Mouse (Mus musculus): ENCODE data around the gene Cln3. TPM values are rescaled to one million over a fixed set of nuclear protein-coding genes. Genes with fewer than 3 reads are reported as not detected.

Gene Cln3
- polyA plus RNA-seq, 1 experiment from 2014 or later = 26.6 TPM

- WGBS = 100% methylated on average over 1 of the region's 1 CpGs
These were observed 37.8 kb upstream of the Cln3 start for GRCm38 (mm10) chr7:126623381-126623780.

GRCm38 (mm10) chr7:126621452-126622359 lies 36.1 kb upstream of the Cln3 start:
- Histone ChIP-seq H3K4me1 (ENCODE audit: control insufficient read depth, insufficient read depth, low read length) (no peaks in the 10 kb centered on the region), H3K36me3 (ENCODE audit: control insufficient read depth, insufficient read depth, low read length) (no peaks in the 10 kb centered on the region), H3K27me3 (ENCODE audit: control insufficient read depth, insufficient read depth, low read length) (no peaks in the 10 kb centered on the region), H3K9me3 (ENCODE audit: control insufficient read depth, low read length) (no peaks in the 10 kb centered on the region), H3K9ac (replicated peaks; ENCODE audit: low read depth, low read length) (no peak overlapping the region), H3K4me3 (ENCODE audit: low read depth, low read length) (no peak overlapping the region), H3K27ac (ENCODE audit: low read depth, low read length) (no peak overlapping the region), H3K4me2 (ENCODE audit: low read depth, low read length) (no peak overlapping the region)
- no peak for ATAC-seq (ENCODE audit: low read depth)
- 84% methylated on average over 9 of the region's 9 CpGs for WGBS

More at GRCm38 (mm10) chr7:126623381-126623780, 37.8 kb upstream of the Cln3 start:
- no peak for ATAC-seq (ENCODE audit: low read depth)
- Histone ChIP-seq H3K4me3 (ENCODE audit: low read depth, low read length) (no peak overlapping the region), H3K4me2 (ENCODE audit: low read depth, low read length) (no peak overlapping the region), H3K27ac (ENCODE audit: low read depth, low read length) (no peak overlapping the region), H3K9me3 (ENCODE audit: control insufficient read depth, low read length) (no peaks in the 10 kb centered on the region), H3K36me3 (ENCODE audit: control insufficient read depth, insufficient read depth, low read length) (no peaks in the 10 kb centered on the region), H3K9ac (replicated peaks; ENCODE audit: low read depth, low read length) (no peak overlapping the region), H3K4me1 (ENCODE audit: control insufficient read depth, insufficient read depth, low read length) (no peaks in the 10 kb centered on the region), H3K27me3 (ENCODE audit: control insufficient read depth, insufficient read depth, low read length) (no peaks in the 10 kb centered on the region)

- Histone ChIP-seq H3K9ac (replicated peaks; ENCODE audit: low read depth, low read length) (no peak overlapping the region), H3K36me3 (ENCODE audit: control insufficient read depth, insufficient read depth, low read length) (no peaks in the 10 kb centered on the region), H3K4me3 (ENCODE audit: low read depth, low read length) (no peak overlapping the region), H3K4me2 (ENCODE audit: low read depth, low read length) (no peak overlapping the region), H3K4me1 (ENCODE audit: control insufficient read depth, insufficient read depth, low read length) (no peaks in the 10 kb centered on the region), H3K27me3 (ENCODE audit: control insufficient read depth, insufficient read depth, low read length) (no peaks in the 10 kb centered on the region), H3K9me3 (ENCODE audit: control insufficient read depth, low read length) (no peaks in the 10 kb centered on the region), H3K27ac (ENCODE audit: low read depth, low read length) (no peak overlapping the region)
- 81% methylated on average over 10 of the region's 10 CpGs for WGBS
- ATAC-seq (ENCODE audit: low read depth) = no peak
These were observed 34.1 kb upstream of the Cln3 start for GRCm38 (mm10) chr7:126619559-126620275.

GRCm38 (mm10) chr7:126616707-126617106 lies 31.1 kb upstream of the Cln3 start:
- no peak for ATAC-seq (ENCODE audit: low read depth)
- Histone ChIP-seq H3K27ac (ENCODE audit: low read depth, low read length) (no peak overlapping the region), H3K4me2 (ENCODE audit: low read depth, low read length) (no peak overlapping the region), H3K27me3 (ENCODE audit: control insufficient read depth, insufficient read depth, low read length) (no peaks in the 10 kb centered on the region), H3K9me3 (ENCODE audit: control insufficient read depth, low read length) (no peaks in the 10 kb centered on the region), H3K4me3 (ENCODE audit: low read depth, low read length) (no peak overlapping the region), H3K9ac (replicated peaks; ENCODE audit: low read depth, low read length) (no peak overlapping the region), H3K4me1 (ENCODE audit: control insufficient read depth, insufficient read depth, low read length) (no peaks in the 10 kb centered on the region), H3K36me3 (ENCODE audit: control insufficient read depth, insufficient read depth, low read length) (no peaks in the 10 kb centered on the region)
- 73% methylated on average over 3 of the region's 3 CpGs for WGBS

- no peak for ATAC-seq (ENCODE audit: low read depth)
- no peak overlapping the region for H3K4me2 ChIP-seq (ENCODE audit: low read depth, low read length)
These were observed 27.1 kb upstream of the Cln3 start for GRCm38 (mm10) chr7:126612736-126613135.

GRCm38 (mm10) chr7:126607796-126608195 lies 22.2 kb upstream of the Cln3 start:
- H3K9ac ChIP-seq (replicated peaks; ENCODE audit: low read depth, low read length) = no peak overlapping the region
- H3K36me3 ChIP-seq (ENCODE audit: control insufficient read depth, insufficient read depth, low read length) = no peaks in the 10 kb centered on the region
- H3K9me3 ChIP-seq (ENCODE audit: control insufficient read depth, low read length) = no peaks in the 10 kb centered on the region
- no peak overlapping the region for H3K4me2 ChIP-seq (ENCODE audit: low read depth, low read length)
- no peak overlapping the region for H3K27ac ChIP-seq (ENCODE audit: low read depth, low read length)
- WGBS = 85% methylated on average over 5 of the region's 5 CpGs
- H3K27me3 ChIP-seq (ENCODE audit: control insufficient read depth, insufficient read depth, low read length) = no peaks in the 10 kb centered on the region
- H3K4me1 ChIP-seq (ENCODE audit: control insufficient read depth, insufficient read depth, low read length) = no peaks in the 10 kb centered on the region
- ATAC-seq (ENCODE audit: low read depth) = no peak
- H3K4me3 ChIP-seq (ENCODE audit: low read depth, low read length) = no peak overlapping the region

More at GRCm38 (mm10) chr7:126612736-126613135, 27.1 kb upstream of the Cln3 start:
- no peaks in the 10 kb centered on the region for H3K9me3 ChIP-seq (ENCODE audit: control insufficient read depth, low read length)
- H3K9ac ChIP-seq (replicated peaks; ENCODE audit: low read depth, low read length) = no peak overlapping the region
- H3K36me3 ChIP-seq (ENCODE audit: control insufficient read depth, insufficient read depth, low read length) = no peaks in the 10 kb centered on the region
- 76% methylated on average over 3 of the region's 3 CpGs for WGBS
- no peak overlapping the region for H3K4me3 ChIP-seq (ENCODE audit: low read depth, low read length)
- no peaks in the 10 kb centered on the region for H3K27me3 ChIP-seq (ENCODE audit: control insufficient read depth, insufficient read depth, low read length)
- H3K27ac ChIP-seq (ENCODE audit: low read depth, low read length) = no peak overlapping the region
- H3K4me1 ChIP-seq (ENCODE audit: control insufficient read depth, insufficient read depth, low read length) = no peaks in the 10 kb centered on the region

GRCm38 (mm10) chr7:126607064-126607463 lies 21.4 kb upstream of the Cln3 start:
- H3K27me3 ChIP-seq (ENCODE audit: control insufficient read depth, insufficient read depth, low read length) = no peaks in the 10 kb centered on the region
- 80% methylated on average over 3 of the region's 3 CpGs for WGBS
- H3K4me1 ChIP-seq (ENCODE audit: control insufficient read depth, insufficient read depth, low read length) = no peaks in the 10 kb centered on the region
- H3K4me3 ChIP-seq (ENCODE audit: low read depth, low read length) = no peak overlapping the region
- no peaks in the 10 kb centered on the region for H3K9me3 ChIP-seq (ENCODE audit: control insufficient read depth, low read length)
- H3K27ac ChIP-seq (ENCODE audit: low read depth, low read length) = no peak overlapping the region
- ATAC-seq (ENCODE audit: low read depth) = no peak
- H3K9ac ChIP-seq (replicated peaks; ENCODE audit: low read depth, low read length) = no peak overlapping the region
- no peaks in the 10 kb centered on the region for H3K36me3 ChIP-seq (ENCODE audit: control insufficient read depth, insufficient read depth, low read length)
- no peak overlapping the region for H3K4me2 ChIP-seq (ENCODE audit: low read depth, low read length)

GRCm38 (mm10) chr7:126606611-126607010 lies 21.0 kb upstream of the Cln3 start:
- Histone ChIP-seq H3K4me3 (ENCODE audit: low read depth, low read length) (no peak overlapping the region), H3K9ac (replicated peaks; ENCODE audit: low read depth, low read length) (no peak overlapping the region), H3K9me3 (ENCODE audit: control insufficient read depth, low read length) (no peaks in the 10 kb centered on the region), H3K4me1 (ENCODE audit: control insufficient read depth, insufficient read depth, low read length) (no peaks in the 10 kb centered on the region), H3K27ac (ENCODE audit: low read depth, low read length) (no peak overlapping the region), H3K27me3 (ENCODE audit: control insufficient read depth, insufficient read depth, low read length) (no peaks in the 10 kb centered on the region), H3K4me2 (ENCODE audit: low read depth, low read length) (no peak overlapping the region), H3K36me3 (ENCODE audit: control insufficient read depth, insufficient read depth, low read length) (no peaks in the 10 kb centered on the region)
- WGBS = 74% methylated on average over 5 of the region's 5 CpGs
- no peak for ATAC-seq (ENCODE audit: low read depth)

GRCm38 (mm10) chr7:126602650-126603049 lies 17.0 kb upstream of the Cln3 start:
- no peak for ATAC-seq (ENCODE audit: low read depth)
- H3K27me3 ChIP-seq (ENCODE audit: control insufficient read depth, insufficient read depth, low read length) = no peaks in the 10 kb centered on the region
- no peak overlapping the region for H3K9ac ChIP-seq (replicated peaks; ENCODE audit: low read depth, low read length)
- H3K9me3 ChIP-seq (ENCODE audit: control insufficient read depth, low read length) = no peaks in the 10 kb centered on the region
- no peak overlapping the region for H3K4me3 ChIP-seq (ENCODE audit: low read depth, low read length)
- WGBS = 82% methylated on average over 3 of the region's 3 CpGs
- no peaks in the 10 kb centered on the region for H3K36me3 ChIP-seq (ENCODE audit: control insufficient read depth, insufficient read depth, low read length)
- no peaks in the 10 kb centered on the region for H3K4me1 ChIP-seq (ENCODE audit: control insufficient read depth, insufficient read depth, low read length)
- H3K4me2 ChIP-seq (ENCODE audit: low read depth, low read length) = no peak overlapping the region
- H3K27ac ChIP-seq (ENCODE audit: low read depth, low read length) = no peak overlapping the region
